Mouse (Mus musculus): ENCODE results near the gene Espn.

DNA sequence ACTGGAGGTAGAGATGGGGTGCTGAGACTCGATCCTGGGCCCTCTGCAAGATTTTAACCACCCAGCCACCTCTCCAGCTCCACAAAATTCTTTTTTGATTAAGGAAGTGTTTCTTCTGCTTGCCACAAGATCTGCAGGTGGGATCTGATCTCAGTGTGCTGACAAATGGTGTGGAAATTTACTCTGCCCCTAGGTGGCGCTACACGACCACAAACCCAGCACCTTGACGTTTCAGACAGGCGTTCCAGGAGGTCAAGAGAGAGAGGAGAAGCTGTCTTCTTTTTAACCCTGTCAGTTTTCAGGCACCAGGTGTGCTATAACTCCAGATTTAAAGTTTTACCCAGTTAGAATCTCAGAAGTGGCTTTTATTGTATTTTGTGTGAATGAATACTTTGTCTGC is 20.9 kb upstream of the Espn start:
- TF ChIP-seq CTCF (IDR thresholded peaks at IDR 0.05; ENCODE audit: low read depth, low read length) (peak; percentile 49; the same call in 1 of the 2 replicates), GATA1 (IDR thresholded peaks at IDR 0.05; ENCODE audit: borderline replicate concordance, low read length) (no peak)

All from G1E (cell line).